Mouse (Mus musculus) ZHBTc4 (cell line): ENCODE data around the gene Gm3486.
"Not testable (repeated sequence)": the region's sequence is repeated elsewhere in the genome, so short reads cannot be mapped to it uniquely, and the experiment has no call there.

Source experiments
- DNase-seq: peaks from one replicate; pipeline ENCODE4 v3.0.0-alpha.2; 2011; ENCODE audit warnings: low read depth, low spot score

Gm3486 gene

GRCm38 (mm10) chr14:41489385-41489784 lies at the start of gene Gm3486:
TSS of gene Gm3486 (minus strand) at chr14:41489485.
- DNase-seq: not testable (repeated sequence)

GRCm38 (mm10) chr14:41524695-41525094 lies 35.4 kb upstream of the Gm3486 start:
- DNase-seq: not testable (repeated sequence)

GRCm38 (mm10) chr14:41520683-41521082 lies 31.4 kb upstream of the Gm3486 start:
- not testable (repeated sequence) for DNase-seq

- DNase-seq: not testable (repeated sequence)
These were observed 35.9 kb downstream of the Gm3486 start, which contains the start of gene Gm7954 for GRCm38 (mm10) chr14:41453418-41453817. TSS of gene Gm7954 (minus strand) at chr14:41453518.
